Mouse (Mus musculus) forebrain, embryonic 16.5 days (tissue): ENCODE data around the gene Kcnrg. TPM values are rescaled to one million over a fixed set of nuclear protein-coding genes. Genes with fewer than 3 reads are reported as not detected.

Experiments used
- ATAC-seq: fragments of 200-750 bp; cut with Nextera tagmentation; 2 replicates; pipeline ENCODE4 v1.8.0; 2017; ENCODE audit warnings: mild to moderate bottlenecking, moderate library complexity
- H3K27ac ChIP-seq: fragments of 300-500 bp; sonication (generic); 2 replicates; pipeline ENCODE4 v1.5.1; 2014; ENCODE audit warnings: low read length, control low read depth
- H3K27me3 ChIP-seq: fragments of 300-500 bp; sonication (generic); replicated peaks from 2 replicates; pipeline ENCODE4 v1.6.1; 2014; ENCODE audit warnings: low read length; ENCODE audit not compliant: control insufficient read depth, insufficient read depth
- H3K36me3 ChIP-seq: fragments of 300-500 bp; sonication (generic); 2 replicates; pipeline ENCODE4 v1.6.1; 2014; ENCODE audit not compliant: control insufficient read depth, insufficient read depth
- H3K4me1 ChIP-seq: fragments of 300-500 bp; sonication (generic); replicated peaks from 2 replicates; pipeline ENCODE4 v1.6.1; 2014; ENCODE audit warnings: low read length; ENCODE audit not compliant: control insufficient read depth, insufficient read depth
- H3K4me2 ChIP-seq: fragments of 300-500 bp; sonication (generic); 2 replicates; pipeline ENCODE4 v1.6.1; 2014; ENCODE audit warnings: mild to moderate bottlenecking, low read length, control low read depth
- H3K4me3 ChIP-seq: fragments of 300-500 bp; sonication (generic); replicated peaks from 2 replicates; pipeline ENCODE4 v1.5.1; 2014; ENCODE audit warnings: mild to moderate bottlenecking, low read length, control low read depth
- H3K9ac ChIP-seq: fragments of 300-500 bp; sonication (generic); replicated peaks from 2 replicates; pipeline ENCODE4 v1.6.1; 2014; ENCODE audit warnings: low read depth, low read length, control low read depth
- H3K9me3 ChIP-seq: fragments of 300-500 bp; sonication (generic); 2 replicates; pipeline ENCODE4 v1.6.1; 2016; ENCODE audit warnings: low read length; ENCODE audit not compliant: control insufficient read depth
- WGBS: fragments of 180-500 bp; shearing (Covaris S2); extraction: QIAGEN DNeasy Blood & Tissue Kit; methylation state at CpG from one replicate; pipeline ENCODE4 v1.1.7; 2014; 5-methylcytosine and 5-hydroxymethylcytosine counted together
- microRNA counts: library from miRNA; unstranded; fragments of <30 nt; microRNA quantifications from one replicate; lab custom pipeline; 2016
- microRNA-seq: library from miRNA; unstranded; fragments of <30 nt; microRNA quantifications from one replicate; pipeline ENCODE4, GENCODE M21; 2017
- polyA plus RNA-seq: library from polyadenylated mRNA; unstranded; fragments of >200 nt; fragmentation: Nextera tagmentation; extraction: Ambion mirVana; gene quantifications from 2 replicates; pipeline ENCODE4 v1.2.1, GENCODE M21; 2015

Kcnrg gene
- polyA plus RNA-seq, 1 experiment from 2014 or later: 3.7 TPM

DNA sequence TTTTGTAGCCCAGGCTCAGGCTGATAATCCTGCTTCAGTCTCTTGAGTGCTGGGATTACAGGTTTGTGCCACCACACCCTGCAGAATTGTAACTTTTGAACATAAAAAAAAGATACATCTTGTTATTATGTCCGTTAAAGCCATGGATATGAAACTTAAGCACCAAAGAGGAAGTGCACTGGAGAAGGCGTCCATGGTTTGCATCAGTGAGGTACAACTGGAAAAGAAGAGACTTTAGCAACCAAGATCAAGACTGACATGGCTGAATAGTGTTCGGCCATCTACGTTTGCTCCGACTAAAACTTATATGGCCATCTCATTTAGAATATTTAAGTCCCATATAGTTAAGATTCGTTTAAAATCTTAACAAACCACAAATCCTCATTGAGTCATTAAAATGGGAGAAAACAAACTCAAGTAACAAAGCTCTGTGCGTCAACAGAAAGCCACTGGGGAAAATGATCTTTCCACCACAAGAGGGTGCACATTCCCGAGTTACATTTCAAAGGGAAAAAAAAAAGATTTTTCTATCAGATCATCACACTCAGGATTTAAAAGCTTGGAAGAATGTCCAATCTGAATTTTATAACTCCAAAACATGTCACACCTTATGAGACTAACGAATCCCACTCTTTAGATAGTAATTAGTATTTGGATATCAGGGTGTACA is 43.2 kb downstream of the Kcnrg start:
- WGBS: 37% methylated on average over 9 of the region's 9 CpGs
- H3K9me3 ChIP-seq: no peaks in the 10 kb centered on the region
- no peak overlapping the region; the same call in 1 of the 2 replicates for H3K27ac ChIP-seq
- H3K27me3 ChIP-seq: no peaks in the 10 kb centered on the region
- no peak for ATAC-seq
- no peak overlapping the region; the same call in 1 of the 2 replicates for H3K4me2 ChIP-seq
- no peak overlapping the region for H3K9ac ChIP-seq
- H3K4me3 ChIP-seq: no peak overlapping the region
- H3K4me1 ChIP-seq: peaks cover 10% of the 10 kb centered on the region
- H3K36me3 ChIP-seq: no peaks in the 10 kb centered on the region

GRCm38 (mm10) chr14:61656469-61656868 is 49.2 kb downstream of the Kcnrg start:
- Histone ChIP-seq H3K4me2 (no peak overlapping the region), H3K9me3 (no peaks in the 10 kb centered on the region), H3K36me3 (no peaks in the 10 kb centered on the region), H3K27me3 (no peaks in the 10 kb centered on the region), H3K27ac (no peak overlapping the region), H3K4me1 (no peaks in the 10 kb centered on the region), H3K4me3 (no peak overlapping the region), H3K9ac (no peak overlapping the region)
- 58% methylated on average over 2 of the region's 2 CpGs for WGBS
- no peak for ATAC-seq

- H3K9me3 ChIP-seq: no peaks in the 10 kb centered on the region
- 83% methylated on average over 1 of the region's 1 CpGs for WGBS
- no peaks in the 10 kb centered on the region for H3K27me3 ChIP-seq
- ATAC-seq: no peak
- no peaks in the 10 kb centered on the region for H3K4me1 ChIP-seq
- no peak overlapping the region for H3K4me2 ChIP-seq
- H3K9ac ChIP-seq: no peak overlapping the region
- H3K27ac ChIP-seq: no peak overlapping the region
- no peak overlapping the region for H3K4me3 ChIP-seq
- H3K36me3 ChIP-seq: no peaks in the 10 kb centered on the region
These were observed 54.2 kb downstream of the Kcnrg start for GRCm38 (mm10) chr14:61661496-61661895.

DNA sequence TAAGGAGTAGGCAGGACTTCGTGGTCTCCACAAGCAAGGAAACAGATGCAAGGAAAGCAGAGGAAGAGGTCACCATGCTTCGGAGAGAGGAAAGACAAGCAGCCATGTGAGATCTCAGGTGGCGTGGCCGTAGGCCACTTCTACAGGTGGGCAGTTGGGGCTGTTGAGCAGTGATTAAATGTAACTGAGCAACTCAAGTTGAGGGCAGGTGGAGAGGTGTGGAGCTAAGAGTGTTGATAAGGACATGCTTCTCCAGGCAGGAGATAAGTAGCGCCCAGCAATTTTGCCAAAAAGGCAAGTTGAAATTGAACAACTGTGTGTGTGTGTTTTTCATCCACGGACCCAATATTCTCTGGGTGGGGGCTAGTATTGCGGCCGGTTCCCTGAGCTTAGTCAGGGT is 55.0 kb downstream of the Kcnrg start:
- Histone ChIP-seq H3K27me3 (no peaks in the 10 kb centered on the region), H3K9ac (no peak overlapping the region), H3K4me3 (no peak overlapping the region), H3K9me3 (no peaks in the 10 kb centered on the region), H3K27ac (no peak overlapping the region), H3K4me1 (no peaks in the 10 kb centered on the region), H3K36me3 (no peaks in the 10 kb centered on the region), H3K4me2 (no peak overlapping the region)
- WGBS: 90% methylated on average over 8 of the region's 8 CpGs
- ATAC-seq: no peak

MicroRNAs within 50 kb of the gene (microRNA counts, 519-probe panel; counts per million panel counts)
- microRNA mmu-miR-15a (lab: Ali Mortazavi, UCI) (4,327 counts per million, percentile 95 among the panel's probes with 10 or more counts), microRNA mmu-miR-16 (lab: Ali Mortazavi, UCI) (5,143 counts per million, percentile 100 among the panel's probes with 10 or more counts)

Small RNAs within 50 kb of the gene (microRNA-seq; reads per million reads assigned to microRNA genes)
- gene Mir15a: 6,858 reads per million, percentile 93 among the genes with 10 or more reads in this experiment
- 3,281 reads per million, percentile 88 among the genes with 10 or more reads in this experiment for gene Mir16-1

Other genes with a start within 250 kb of the Kcnrg start
- gene Ebpl, start 247.0 kb upstream of the Kcnrg start, polyA plus RNA-seq: 9.7 and 10.3 TPM in 2 replicates
- 88.0 and 101 TPM in 2 replicates for gene Kpna3, start 167.6 kb upstream of the Kcnrg start, polyA plus RNA-seq
- 45.2 and 48.5 TPM in 2 replicates for gene Spryd7, start 50.6 kb upstream of the Kcnrg start, polyA plus RNA-seq
- gene Trim13, start 9.2 kb upstream of the Kcnrg start, polyA plus RNA-seq: 67.4 and 70.5 TPM in 2 replicates